Mouse (Mus musculus): Measurements from ENCODE around the gene Rhox3g.

Gene Rhox3g

DNA sequence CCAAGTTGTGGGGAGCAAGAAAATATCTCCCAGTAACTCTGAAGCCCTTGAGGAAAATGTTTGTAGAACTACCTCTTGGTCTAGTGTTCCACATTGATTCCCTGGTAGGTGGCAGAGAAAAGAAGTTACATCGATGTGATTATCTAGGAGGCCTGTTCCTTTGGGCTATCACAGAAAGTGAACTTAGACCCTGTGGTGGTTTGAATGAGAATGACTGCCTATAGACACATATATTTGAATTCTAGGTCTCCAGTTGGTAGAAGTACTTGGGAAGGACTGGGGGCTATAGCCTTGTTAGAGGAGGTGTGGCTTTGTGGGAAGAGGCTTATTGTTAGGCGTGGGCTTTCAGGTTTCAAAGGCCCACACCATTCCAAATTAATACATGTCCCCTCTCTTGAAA, at the start of gene Rhox3g:
TSS of gene Rhox3g (minus strand) at position 101 of the 400 bp plus-strand sequence.
- 94% methylated on average over 2 of the region's 2 CpGs for WGBS

DNA sequence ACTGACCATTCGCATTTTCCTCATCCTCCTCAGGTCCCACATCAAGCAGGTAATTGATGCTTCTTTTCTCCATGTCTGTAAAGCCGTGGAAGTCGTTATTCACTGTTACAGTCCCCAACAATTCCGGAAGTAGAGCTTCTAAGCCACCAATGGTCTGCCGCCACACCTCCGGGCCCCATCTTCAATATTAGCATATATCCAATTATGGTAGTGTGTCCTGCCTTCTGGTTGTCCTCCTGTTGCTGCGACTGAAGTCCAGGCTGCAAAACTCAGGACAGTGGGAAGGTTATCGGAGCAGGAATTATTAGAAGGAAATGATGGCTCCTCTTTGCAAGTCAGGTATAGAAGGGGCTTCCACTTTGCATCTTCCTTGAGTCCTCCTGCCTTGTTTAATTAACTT, 44.8 kb upstream of the Rhox3g start, which contains the start of gene Rhox2h:
TSS of gene Rhox2h (minus strand) at position 101 of the 400 bp plus-strand sequence.
- WGBS, result 87% methylated on average over 8 of the region's 8 CpGs

DNA sequence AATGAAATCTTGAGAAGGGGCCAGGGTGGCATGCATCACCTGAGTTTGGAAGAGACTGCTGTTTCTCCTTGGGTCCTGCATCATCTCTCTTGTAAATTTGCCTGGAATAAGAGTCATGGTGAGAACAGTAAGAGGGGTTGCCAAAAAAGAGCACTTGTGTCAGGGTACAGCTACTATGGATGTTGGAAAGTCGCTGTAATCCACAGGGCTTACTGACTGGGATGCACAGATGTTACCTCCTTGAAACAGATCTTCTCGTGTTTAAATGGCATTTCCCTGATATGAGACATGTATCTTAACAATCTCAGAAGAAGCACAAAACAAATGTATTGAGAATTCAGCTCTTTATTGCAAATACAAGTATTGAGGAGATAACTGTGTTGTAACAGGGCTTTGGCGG, 40.3 kb upstream of the Rhox3g start, which contains the start of gene Rhox3h:
TSS of gene Rhox3h (minus strand) at position 101 of the 400 bp plus-strand sequence.
- WGBS, result 100% methylated on average over 1 of the region's 3 CpGs

DNA sequence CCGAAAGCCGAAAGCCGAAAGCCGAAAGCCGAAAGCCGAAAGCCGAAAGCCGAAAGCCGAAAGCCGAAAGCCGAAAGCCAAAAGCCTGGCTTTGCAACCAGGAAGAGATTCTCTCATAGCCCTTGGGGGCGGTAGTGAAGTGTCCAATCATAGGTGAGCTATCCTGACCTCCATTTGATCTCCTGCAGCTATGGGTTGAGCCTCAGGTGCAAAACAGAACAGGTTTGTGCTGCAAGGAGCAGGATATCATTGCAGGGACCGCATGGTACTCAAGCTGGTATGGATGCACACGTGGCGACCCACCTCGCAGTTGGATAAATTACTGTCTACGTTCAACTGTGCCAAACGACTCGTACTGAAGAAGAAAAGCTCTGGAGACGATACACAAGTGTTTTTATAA, 22.8 kb upstream of the Rhox3g start, which contains the start of gene Rhox4g:
TSS of gene Rhox4g (minus strand) at position 101 of the 400 bp plus-strand sequence.
- 93% methylated on average over 17 of the region's 20 CpGs for WGBS

DNA sequence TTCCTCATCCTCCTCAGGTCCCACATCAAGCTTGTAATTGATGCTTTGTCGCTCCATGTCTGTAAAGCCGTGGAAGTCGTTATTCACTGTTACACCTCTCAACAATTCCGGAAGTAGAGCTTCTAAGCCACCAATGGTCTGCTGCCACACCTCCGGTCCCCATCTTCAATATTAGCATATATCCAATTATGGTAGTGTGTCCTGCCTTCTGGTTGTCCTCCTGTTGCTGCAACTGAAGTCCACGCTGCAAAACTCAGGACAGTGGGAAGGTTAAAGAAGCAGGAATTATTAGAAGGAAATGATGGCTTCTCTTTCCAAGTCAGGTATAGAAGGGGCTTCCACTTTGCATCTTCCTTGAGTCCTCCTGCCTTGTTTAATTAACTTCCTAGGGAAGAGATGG, 15.0 kb upstream of the Rhox3g start, which contains the start of gene Rhox2g:
TSS of gene Rhox2g (minus strand) at position 101 of the 400 bp plus-strand sequence.
- 93% methylated on average over 6 of the region's 6 CpGs for WGBS

DNA sequence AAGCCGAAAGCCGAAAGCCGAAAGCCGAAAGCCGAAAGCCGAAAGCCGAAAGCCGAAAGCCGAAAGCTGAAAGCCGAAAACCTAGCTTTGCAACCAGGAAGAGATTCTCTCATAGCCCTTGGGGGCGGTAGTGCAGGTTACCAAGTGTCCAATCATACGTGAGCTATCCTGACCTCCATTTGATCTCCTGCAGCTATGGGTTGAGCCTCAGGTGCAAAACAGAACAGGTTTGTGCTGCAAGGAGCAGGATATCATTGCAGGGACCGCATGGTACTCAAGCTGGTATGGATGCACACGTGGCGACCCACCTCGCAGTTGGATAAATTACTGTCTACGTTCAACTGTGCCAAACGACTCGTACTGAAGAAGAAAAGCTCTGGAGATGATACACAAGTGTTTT, 20.8 kb downstream of the Rhox3g start, which contains the start of gene Rhox4f:
TSS of gene Rhox4f (minus strand) at position 101 of the 400 bp plus-strand sequence.
- WGBS, result 98% methylated on average over 19 of the region's 19 CpGs

DNA sequence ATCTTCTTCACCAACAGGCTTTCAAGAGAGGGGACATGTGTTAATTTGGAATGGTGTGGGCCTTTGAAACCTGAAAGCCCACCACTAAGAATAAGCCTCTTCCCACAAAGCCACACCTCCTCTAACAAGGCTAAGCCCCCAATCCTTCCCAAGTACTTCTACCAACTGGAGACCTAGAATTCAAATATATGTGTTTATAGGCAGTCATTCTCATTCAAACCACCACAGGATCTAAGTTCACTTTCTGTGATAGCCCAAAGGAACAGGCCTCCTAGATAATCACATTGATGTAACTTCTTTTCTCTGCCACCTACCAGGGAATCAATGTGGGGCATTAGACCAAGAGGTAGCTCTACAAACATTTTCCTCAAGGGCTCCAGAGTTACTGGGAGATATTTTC, 47.7 kb downstream of the Rhox3g start, which contains the start of gene Rhox3f:
TSS of gene Rhox3f (plus strand) at position 301 of the 400 bp plus-strand sequence.

